Mouse (Mus musculus): Measurements from ENCODE around the gene Itpkc. TPM values are rescaled to one million over a fixed set of nuclear protein-coding genes. Genes with fewer than 3 reads are reported as not detected.
"Not testable (repeated sequence)": the region's sequence is repeated elsewhere in the genome, so short reads cannot be mapped to it uniquely, and the experiment has no call there.

Itpkc gene
- total and polyA plus RNA-seq, 2 experiments from 2014 or later: 4.0 to 18.8 TPM

DNA sequence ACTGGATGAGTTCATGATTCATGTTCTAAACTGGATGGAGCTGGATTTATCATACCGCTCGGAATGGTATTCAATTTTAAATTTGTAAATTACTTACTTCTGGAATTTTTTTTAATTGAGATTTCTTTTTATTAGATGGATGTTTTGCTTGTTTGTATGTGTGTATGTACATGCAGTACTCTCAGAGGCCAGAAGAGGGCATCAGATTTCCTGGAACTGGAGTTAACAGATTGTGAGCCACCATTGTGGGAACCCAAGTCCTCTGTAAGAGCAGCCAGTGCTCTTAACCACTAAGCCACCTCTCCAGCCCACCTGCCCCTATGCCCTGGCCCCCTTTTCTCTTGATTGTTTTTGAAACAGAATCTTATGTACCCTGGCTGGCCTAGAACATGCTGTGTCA lies 20.7 kb upstream of the Itpkc start:
- 94% methylated on average over 2 of the region's 2 CpGs for WGBS
- no peak overlapping the region for H3K4me2 ChIP-seq (ENCODE audit: low read depth, low read length)
- H3K4me3 ChIP-seq (ENCODE audit: low read length): no peak overlapping the region
- DNase-seq (ENCODE audit: low spot score): peak; percentile 56
- H3K27ac ChIP-seq: no peak overlapping the region
- no peak overlapping the region for H3K9ac ChIP-seq (replicated peaks; ENCODE audit: low read length)
- TF ChIP-seq CTCF (IDR thresholded peaks at IDR 0.05; ENCODE audit: low read depth): peak; percentile 63
- ATAC-seq: no peak
- H3K27me3 ChIP-seq (ENCODE audit: insufficient read depth, low read length): no peaks in the 10 kb centered on the region
- H3K9me3 ChIP-seq (ENCODE audit: low read length): no peaks in the 10 kb centered on the region
- peaks cover 6% of the 10 kb centered on the region for H3K36me3 ChIP-seq (ENCODE audit: insufficient read depth, low read length)
- H3K4me1 ChIP-seq (ENCODE audit: insufficient read depth, low read length): no peaks in the 10 kb centered on the region

DNA sequence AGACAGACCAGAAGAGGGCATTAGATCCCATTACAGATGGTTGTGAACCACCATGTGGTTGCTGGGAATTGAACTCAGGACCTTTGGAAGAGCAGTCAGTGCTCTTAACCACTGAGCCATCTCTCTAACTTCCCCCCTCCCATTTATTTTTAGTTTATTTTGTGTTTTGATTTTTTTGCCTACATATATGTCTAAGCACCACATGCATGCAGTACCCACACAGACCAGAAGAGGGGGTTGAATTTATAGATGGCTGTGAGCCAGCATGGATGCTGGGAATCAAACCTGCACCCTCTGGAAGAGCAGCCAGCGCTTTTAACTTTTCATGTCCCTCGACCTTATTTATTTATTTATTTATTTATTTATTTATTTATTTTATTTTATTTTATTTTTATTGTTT lies 15.6 kb upstream of the Itpkc start:
- H3K4me2 ChIP-seq (ENCODE audit: low read depth, low read length); H3K9me3 ChIP-seq (ENCODE audit: low read length); H3K9ac ChIP-seq (replicated peaks; ENCODE audit: low read length); H3K27ac ChIP-seq; H3K27me3 ChIP-seq (ENCODE audit: insufficient read depth, low read length); H3K4me1 ChIP-seq (ENCODE audit: insufficient read depth, low read length); ATAC-seq; H3K4me3 ChIP-seq (ENCODE audit: low read length); DNase-seq (ENCODE audit: low spot score): not testable (repeated sequence)
- H3K36me3 ChIP-seq (ENCODE audit: insufficient read depth, low read length): peaks cover 28% of the 10 kb centered on the region
- WGBS: 84% methylated on average over 2 of the region's 2 CpGs
- peak; percentile 50 for TF ChIP-seq CTCF (IDR thresholded peaks at IDR 0.05; ENCODE audit: low read depth)

DNA sequence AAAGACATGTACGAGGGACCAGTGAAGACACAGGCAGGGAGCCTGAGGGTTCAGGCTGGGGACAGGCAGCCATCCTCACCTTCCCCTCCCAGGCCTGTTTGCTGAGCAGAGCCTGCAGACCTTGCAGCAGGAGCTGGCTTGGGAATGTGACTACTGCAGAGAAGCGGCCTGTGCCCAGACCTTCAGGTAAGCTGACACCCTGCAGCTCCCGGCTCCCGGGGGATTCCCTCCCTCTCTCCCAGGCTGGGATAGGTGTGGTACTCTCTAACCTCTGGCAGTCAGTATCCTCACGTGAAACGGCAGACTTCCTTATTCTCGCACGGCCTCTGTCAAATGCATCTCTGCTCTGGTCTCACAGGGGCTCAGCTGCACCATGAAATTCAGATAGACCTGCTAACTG lies 14.8 kb upstream of the Itpkc start:
- H3K9me3 ChIP-seq (ENCODE audit: low read length): no peaks in the 10 kb centered on the region
- 72% methylated on average over 8 of the region's 8 CpGs for WGBS
- TF ChIP-seq CTCF (IDR thresholded peaks at IDR 0.05; ENCODE audit: low read depth): no peak
- H3K27ac ChIP-seq: no peak overlapping the region
- no peak for ATAC-seq
- no peaks in the 10 kb centered on the region for H3K27me3 ChIP-seq (ENCODE audit: insufficient read depth, low read length)
- peaks cover 28% of the 10 kb centered on the region for H3K36me3 ChIP-seq (ENCODE audit: insufficient read depth, low read length)
- H3K9ac ChIP-seq (replicated peaks; ENCODE audit: low read length): no peak overlapping the region
- no peaks in the 10 kb centered on the region for H3K4me1 ChIP-seq (ENCODE audit: insufficient read depth, low read length)
- no peak for DNase-seq (ENCODE audit: low spot score)
- no peak overlapping the region for H3K4me3 ChIP-seq (ENCODE audit: low read length)
- no peak overlapping the region for H3K4me2 ChIP-seq (ENCODE audit: low read depth, low read length)

DNA sequence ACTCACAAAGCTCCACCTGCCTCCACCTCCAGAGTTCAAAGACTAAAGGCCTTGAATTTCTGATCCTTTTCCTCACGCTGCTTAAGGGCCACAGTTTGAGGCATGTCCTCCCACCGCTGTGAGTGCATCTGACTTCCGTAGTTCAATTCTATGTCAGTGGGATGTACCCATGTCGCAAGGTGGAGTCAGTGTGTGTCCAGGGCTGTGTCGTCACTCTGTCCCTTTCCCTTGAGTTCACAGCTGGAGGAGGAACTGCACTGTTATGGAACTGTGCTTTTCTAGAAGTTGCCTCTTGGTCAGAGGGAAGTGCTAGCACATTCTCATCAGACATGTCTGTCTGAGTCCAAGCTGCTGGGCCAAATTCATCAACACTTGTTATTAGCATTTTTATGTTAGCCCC lies 10.1 kb upstream of the Itpkc start:
- Histone ChIP-seq H3K9ac (replicated peaks; ENCODE audit: low read length) (no peak overlapping the region), H3K27me3 (ENCODE audit: insufficient read depth, low read length) (no peaks in the 10 kb centered on the region), H3K27ac (no peak overlapping the region), H3K36me3 (ENCODE audit: insufficient read depth, low read length) (peaks cover 22% of the 10 kb centered on the region), H3K4me2 (ENCODE audit: low read depth, low read length) (no peak overlapping the region), H3K4me3 (ENCODE audit: low read length) (no peak overlapping the region), H3K4me1 (ENCODE audit: insufficient read depth, low read length) (peaks cover 1% of the 10 kb centered on the region; the same call in 1 of the 2 replicates), H3K9me3 (ENCODE audit: low read length) (no peaks in the 10 kb centered on the region)
- 86% methylated on average over 5 of the region's 5 CpGs for WGBS
- no peak for ATAC-seq
- TF ChIP-seq CTCF (IDR thresholded peaks at IDR 0.05; ENCODE audit: low read depth): no peak
- DNase-seq (ENCODE audit: low spot score): no peak

DNA sequence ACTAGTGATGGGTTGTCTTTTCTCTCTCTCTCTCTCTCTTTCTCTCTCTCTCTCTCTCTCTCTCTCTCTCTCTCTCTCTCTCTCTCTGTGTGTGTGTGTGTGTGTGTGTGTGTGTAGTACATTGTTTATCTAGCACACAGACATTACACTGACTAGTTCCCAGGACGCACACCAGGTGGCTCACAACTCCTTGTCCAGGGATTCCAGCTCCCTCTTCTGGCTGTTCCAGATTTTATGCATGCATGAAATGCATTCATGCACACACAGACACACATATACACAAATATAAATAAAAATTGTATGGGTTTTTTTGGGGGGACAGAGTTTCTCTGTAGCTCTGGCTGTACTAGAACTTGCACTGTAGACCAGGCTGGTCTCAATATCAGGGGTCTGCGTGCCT lies 9.1 kb upstream of the Itpkc start:
- ATAC-seq: no peak
- Histone ChIP-seq H3K4me1 (ENCODE audit: insufficient read depth, low read length) (peaks cover 4% of the 10 kb centered on the region; the same call in 1 of the 2 replicates), H3K4me3 (ENCODE audit: low read length) (no peak overlapping the region), H3K27ac (no peak overlapping the region), H3K9ac (replicated peaks; ENCODE audit: low read length) (no peak overlapping the region), H3K9me3 (ENCODE audit: low read length) (no peaks in the 10 kb centered on the region), H3K27me3 (ENCODE audit: insufficient read depth, low read length) (no peaks in the 10 kb centered on the region), H3K4me2 (ENCODE audit: low read depth, low read length) (no peak overlapping the region), H3K36me3 (ENCODE audit: insufficient read depth, low read length) (peaks cover 22% of the 10 kb centered on the region)
- peak; percentile 33; the same call in 1 of the 2 replicates for TF ChIP-seq CTCF (IDR thresholded peaks at IDR 0.05; ENCODE audit: low read depth)
- DNase-seq (ENCODE audit: low spot score): no peak
- 90% methylated on average over 2 of the region's 2 CpGs for WGBS

DNA sequence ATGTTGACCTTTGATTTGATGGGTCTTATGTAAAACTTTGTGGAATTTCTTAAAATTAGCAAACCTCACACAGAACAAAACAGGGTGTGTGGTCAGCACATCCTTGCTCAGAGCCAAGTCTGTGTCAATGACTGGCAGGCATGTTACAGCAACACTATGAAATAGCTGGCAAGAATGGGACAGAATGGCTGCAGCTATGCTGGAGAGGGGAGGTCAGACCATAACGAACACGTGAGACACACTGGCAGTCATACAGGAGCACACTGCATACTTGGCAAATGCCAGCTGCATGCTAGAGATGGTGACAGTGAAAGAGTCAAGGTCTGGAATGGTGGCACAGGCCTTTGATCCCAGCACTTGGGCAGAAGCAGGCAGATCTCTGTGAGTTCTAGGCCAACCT lies 7.3 kb upstream of the Itpkc start:
- Histone ChIP-seq H3K9ac (replicated peaks; ENCODE audit: low read length) (no peak overlapping the region), H3K27ac (no peak overlapping the region), H3K36me3 (ENCODE audit: insufficient read depth, low read length) (peaks cover 11% of the 10 kb centered on the region), H3K4me1 (ENCODE audit: insufficient read depth, low read length) (peaks cover 4% of the 10 kb centered on the region; the same call in 1 of the 2 replicates), H3K4me3 (ENCODE audit: low read length) (no peak overlapping the region), H3K4me2 (ENCODE audit: low read depth, low read length) (no peak overlapping the region), H3K9me3 (ENCODE audit: low read length) (no peaks in the 10 kb centered on the region), H3K27me3 (ENCODE audit: insufficient read depth, low read length) (no peaks in the 10 kb centered on the region)
- no peak for DNase-seq (ENCODE audit: low spot score)
- no peak for TF ChIP-seq CTCF (IDR thresholded peaks at IDR 0.05; ENCODE audit: low read depth)
- 71% methylated on average over 2 of the region's 2 CpGs for WGBS
- ATAC-seq: no peak

DNA sequence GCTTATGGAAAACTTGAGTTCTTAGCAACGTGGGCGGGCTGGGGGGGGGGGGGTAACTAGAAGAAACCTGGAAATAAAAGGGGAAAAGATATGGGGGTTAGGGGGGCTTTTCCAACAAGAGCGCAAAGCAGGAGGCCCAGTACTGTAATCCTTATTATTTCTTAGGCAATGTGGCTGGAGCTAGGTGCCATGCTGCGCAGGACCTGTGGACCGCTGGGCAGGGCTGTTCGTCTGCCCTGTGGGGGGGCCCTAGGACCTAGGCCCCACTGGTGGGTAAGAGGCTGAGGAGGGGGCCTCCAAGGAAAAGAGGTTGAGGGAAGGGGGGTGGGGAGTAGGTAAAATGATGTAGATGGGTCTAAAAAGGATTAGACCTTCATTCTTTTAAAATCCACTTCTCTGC lies 4.8 kb upstream of the Itpkc start:
- Histone ChIP-seq H3K4me1 (ENCODE audit: insufficient read depth, low read length) (peaks cover 4% of the 10 kb centered on the region; the same call in 1 of the 2 replicates), H3K27ac (peak overlapping the region; percentile 71), H3K4me2 (ENCODE audit: low read depth, low read length) (peak overlapping the region; percentile 80), H3K9me3 (ENCODE audit: low read length) (no peaks in the 10 kb centered on the region), H3K27me3 (ENCODE audit: insufficient read depth, low read length) (no peaks in the 10 kb centered on the region), H3K9ac (replicated peaks; ENCODE audit: low read length) (peak overlapping the region; percentile 50), H3K36me3 (ENCODE audit: insufficient read depth, low read length) (no peaks in the 10 kb centered on the region), H3K4me3 (ENCODE audit: low read length) (peak overlapping the region; percentile 53)
- 3% methylated on average over 6 of the region's 6 CpGs for WGBS
- ATAC-seq: no peak
- TF ChIP-seq CTCF (IDR thresholded peaks at IDR 0.05; ENCODE audit: low read depth): no peak
- DNase-seq (ENCODE audit: low spot score): no peak

Measured in hindbrain, postnatal 0 days (tissue).